Mouse (Mus musculus): ENCODE results near the gene Ehd4. TPM values are rescaled to one million over a fixed set of nuclear protein-coding genes. Genes with fewer than 3 reads are reported as not detected.

Gene Ehd4
- polyA plus RNA-seq, 1 experiment from 2014 or later = 67.6 TPM

- WGBS = 47% methylated on average over 16 of the region's 16 CpGs
- H3K9me3 ChIP-seq (replicated peaks; ENCODE audit: low read length) = no peaks in the 10 kb centered on the region
- no peak overlapping the region for H3K4me2 ChIP-seq (ENCODE audit: low read length)
- DNase-seq (ENCODE audit: low spot score) = peak; percentile 81
- no peaks in the 10 kb centered on the region for H3K36me3 ChIP-seq (ENCODE audit: insufficient read depth, low read length)
- no peak overlapping the region for H3K4me3 ChIP-seq (replicated peaks; ENCODE audit: low read depth, low read length)
- H3K27ac ChIP-seq = no peak overlapping the region
- no peaks in the 10 kb centered on the region for H3K27me3 ChIP-seq (ENCODE audit: insufficient read depth, low read length)
- H3K4me1 ChIP-seq (replicated peaks; ENCODE audit: insufficient read depth, low read length) = no peaks in the 10 kb centered on the region
- no peak overlapping the region for H3K9ac ChIP-seq (ENCODE audit: low read depth, low read length)
- ATAC-seq (replicated peaks; ENCODE audit: low FRiP score, low read depth) = peak; percentile 52; the same call in 1 of the 2 replicates
- TF ChIP-seq CTCF (IDR thresholded peaks at IDR 0.05; ENCODE audit: low read depth) = peak; percentile 77
Measured at GRCm38 (mm10) chr2:120068555-120069465, 85.6 kb downstream of the Ehd4 start.

- H3K9me3 ChIP-seq (replicated peaks; ENCODE audit: low read length) = no peaks in the 10 kb centered on the region
- H3K27me3 ChIP-seq (ENCODE audit: insufficient read depth, low read length) = no peaks in the 10 kb centered on the region
- ATAC-seq (replicated peaks; ENCODE audit: low FRiP score, low read depth) = no peak
- 78% methylated on average over 3 of the region's 3 CpGs for WGBS
- H3K27ac ChIP-seq = no peak overlapping the region
- TF ChIP-seq CTCF (IDR thresholded peaks at IDR 0.05; ENCODE audit: low read depth) = no peak
- H3K9ac ChIP-seq (ENCODE audit: low read depth, low read length) = no peak overlapping the region
- no peak overlapping the region for H3K4me2 ChIP-seq (ENCODE audit: low read length)
- DNase-seq (ENCODE audit: low spot score) = no peak
- H3K36me3 ChIP-seq (ENCODE audit: insufficient read depth, low read length) = no peaks in the 10 kb centered on the region
- 0 out of 2 replicates have a peak, but pooled peaks cover 2% of the 10 kb centered on the region for H3K4me1 ChIP-seq (replicated peaks; ENCODE audit: insufficient read depth, low read length)
- no peak overlapping the region for H3K4me3 ChIP-seq (replicated peaks; ENCODE audit: low read depth, low read length)
Measured at GRCm38 (mm10) chr2:120066224-120066623, 88.2 kb downstream of the Ehd4 start.

GRCm38 (mm10) chr2:120065243-120065642, 89.2 kb downstream of the Ehd4 start:
- WGBS = 90% methylated on average over 10 of the region's 10 CpGs
- H3K4me1 ChIP-seq (replicated peaks; ENCODE audit: insufficient read depth, low read length) = 0 out of 2 replicates have a peak, but pooled peaks cover 5% of the 10 kb centered on the region
- H3K4me3 ChIP-seq (replicated peaks; ENCODE audit: low read depth, low read length) = no peak overlapping the region
- DNase-seq (ENCODE audit: low spot score) (no peak), ATAC-seq (replicated peaks; ENCODE audit: low FRiP score, low read depth) (no peak)
- H3K27me3 ChIP-seq (ENCODE audit: insufficient read depth, low read length) = no peaks in the 10 kb centered on the region
- no peaks in the 10 kb centered on the region for H3K36me3 ChIP-seq (ENCODE audit: insufficient read depth, low read length)
- H3K9me3 ChIP-seq (replicated peaks; ENCODE audit: low read length) = no peaks in the 10 kb centered on the region
- no peak overlapping the region for H3K27ac ChIP-seq
- TF ChIP-seq CTCF (IDR thresholded peaks at IDR 0.05; ENCODE audit: low read depth) = no peak
- no peak overlapping the region for H3K4me2 ChIP-seq (ENCODE audit: low read length)
- no peak overlapping the region for H3K9ac ChIP-seq (ENCODE audit: low read depth, low read length)

- H3K9ac ChIP-seq (ENCODE audit: low read depth, low read length) = no peak overlapping the region
- no peak for ATAC-seq (replicated peaks; ENCODE audit: low FRiP score, low read depth)
- no peak overlapping the region for H3K27ac ChIP-seq
- no peaks in the 10 kb centered on the region for H3K9me3 ChIP-seq (replicated peaks; ENCODE audit: low read length)
- H3K4me3 ChIP-seq (replicated peaks; ENCODE audit: low read depth, low read length) = no peak overlapping the region
- no peak for DNase-seq (ENCODE audit: low spot score)
- H3K4me1 ChIP-seq (replicated peaks; ENCODE audit: insufficient read depth, low read length) = 0 out of 2 replicates have a peak, but pooled peaks cover 5% of the 10 kb centered on the region
- no peak overlapping the region for H3K4me2 ChIP-seq (ENCODE audit: low read length)
- 85% methylated on average over 6 of the region's 6 CpGs for WGBS
- no peaks in the 10 kb centered on the region for H3K27me3 ChIP-seq (ENCODE audit: insufficient read depth, low read length)
- no peaks in the 10 kb centered on the region for H3K36me3 ChIP-seq (ENCODE audit: insufficient read depth, low read length)
- peak; percentile 54 for TF ChIP-seq CTCF (IDR thresholded peaks at IDR 0.05; ENCODE audit: low read depth)
Measured at GRCm38 (mm10) chr2:120064639-120065038, 89.8 kb downstream of the Ehd4 start.

GRCm38 (mm10) chr2:120062248-120062647, 92.2 kb downstream of the Ehd4 start:
- 0 out of 2 replicates have a peak, but pooled peaks cover 5% of the 10 kb centered on the region for H3K4me1 ChIP-seq (replicated peaks; ENCODE audit: insufficient read depth, low read length)
- H3K27ac ChIP-seq = no peak overlapping the region
- H3K36me3 ChIP-seq (ENCODE audit: insufficient read depth, low read length) = no peaks in the 10 kb centered on the region
- DNase-seq (ENCODE audit: low spot score) (no peak), ATAC-seq (replicated peaks; ENCODE audit: low FRiP score, low read depth) (no peak)
- TF ChIP-seq CTCF (IDR thresholded peaks at IDR 0.05; ENCODE audit: low read depth) = no peak
- H3K9ac ChIP-seq (ENCODE audit: low read depth, low read length) = no peak overlapping the region
- no peaks in the 10 kb centered on the region for H3K27me3 ChIP-seq (ENCODE audit: insufficient read depth, low read length)
- no peak overlapping the region for H3K4me2 ChIP-seq (ENCODE audit: low read length)
- WGBS = 76% methylated on average over 8 of the region's 8 CpGs
- H3K4me3 ChIP-seq (replicated peaks; ENCODE audit: low read depth, low read length) = no peak overlapping the region
- no peaks in the 10 kb centered on the region for H3K9me3 ChIP-seq (replicated peaks; ENCODE audit: low read length)

GRCm38 (mm10) chr2:120060651-120061050, 93.8 kb downstream of the Ehd4 start:
- peak overlapping the region; percentile 27 for H3K27ac ChIP-seq
- ATAC-seq (replicated peaks; ENCODE audit: low FRiP score, low read depth) = peak; percentile 57; the same call in 1 of the 2 replicates
- no peaks in the 10 kb centered on the region for H3K9me3 ChIP-seq (replicated peaks; ENCODE audit: low read length)
- DNase-seq (ENCODE audit: low spot score) = peak; percentile 68
- TF ChIP-seq CTCF (IDR thresholded peaks at IDR 0.05; ENCODE audit: low read depth) = no peak
- no peak overlapping the region for H3K4me3 ChIP-seq (replicated peaks; ENCODE audit: low read depth, low read length)
- H3K36me3 ChIP-seq (ENCODE audit: insufficient read depth, low read length) = no peaks in the 10 kb centered on the region
- no peak overlapping the region for H3K9ac ChIP-seq (ENCODE audit: low read depth, low read length)
- H3K4me1 ChIP-seq (replicated peaks; ENCODE audit: insufficient read depth, low read length) = 0 out of 2 replicates have a peak, but pooled peaks cover 5% of the 10 kb centered on the region
- H3K27me3 ChIP-seq (ENCODE audit: insufficient read depth, low read length) = no peaks in the 10 kb centered on the region
- H3K4me2 ChIP-seq (ENCODE audit: low read length) = no peak overlapping the region
- WGBS = 26% methylated on average over 9 of the region's 9 CpGs
